Mouse (Mus musculus): ENCODE measurements at regions not wholly inside any gene's neighbourhood (a gene's known extent, or its start where the extent isn't known, plus 50 kb on each side); places are given as distances from the start of the nearest gene placed in this dataset.
A peak's percentile ranks its signal among the peaks of the same experiment; 100 is the strongest.

GRCm38 (mm10) chr3:143134528-143134927, 252.7 kb upstream of the Pkn2 start:
- Histone ChIP-seq H3K4me1 (replicated peaks; ENCODE audit: control insufficient read depth, insufficient read depth, low read length) (no peaks in the 10 kb centered on the region), H3K27ac (ENCODE audit: low read depth, low read length) (no peak overlapping the region), H3K4me3 (ENCODE audit: low read depth, low read length) (no peak overlapping the region), H3K9ac (ENCODE audit: low read depth, low read length) (no peak overlapping the region), H3K36me3 (ENCODE audit: control insufficient read depth, insufficient read depth) (no peaks in the 10 kb centered on the region), H3K4me2 (replicated peaks; ENCODE audit: low read depth) (no peak overlapping the region), H3K9me3 (ENCODE audit: control insufficient read depth) (no peaks in the 10 kb centered on the region), H3K27me3 (replicated peaks; ENCODE audit: control insufficient read depth, insufficient read depth, low read length) (no peaks in the 10 kb centered on the region)
- no peak for ATAC-seq
- WGBS, result 78% methylated on average over 2 of the region's 2 CpGs
- TF ChIP-seq CTCF (IDR thresholded peaks at IDR 0.05; ENCODE audit: low read depth), result no peak

- Histone ChIP-seq H3K9me3 (ENCODE audit: control insufficient read depth) (no peaks in the 10 kb centered on the region), H3K4me3 (ENCODE audit: low read depth, low read length) (no peak overlapping the region), H3K4me2 (replicated peaks; ENCODE audit: low read depth) (no peak overlapping the region), H3K27ac (ENCODE audit: low read depth, low read length) (no peak overlapping the region), H3K4me1 (replicated peaks; ENCODE audit: control insufficient read depth, insufficient read depth, low read length) (no peaks in the 10 kb centered on the region), H3K27me3 (replicated peaks; ENCODE audit: control insufficient read depth, insufficient read depth, low read length) (no peaks in the 10 kb centered on the region), H3K36me3 (ENCODE audit: control insufficient read depth, insufficient read depth) (no peaks in the 10 kb centered on the region), H3K9ac (ENCODE audit: low read depth, low read length) (no peak overlapping the region)
- TF ChIP-seq CTCF (IDR thresholded peaks at IDR 0.05; ENCODE audit: low read depth), result no peak
- ATAC-seq, result no peak
- WGBS, result 57% methylated on average over 13 of the region's 13 CpGs
Measured at GRCm38 (mm10) chr3:143107733-143108291, 226.0 kb upstream of the Pkn2 start.

DNA sequence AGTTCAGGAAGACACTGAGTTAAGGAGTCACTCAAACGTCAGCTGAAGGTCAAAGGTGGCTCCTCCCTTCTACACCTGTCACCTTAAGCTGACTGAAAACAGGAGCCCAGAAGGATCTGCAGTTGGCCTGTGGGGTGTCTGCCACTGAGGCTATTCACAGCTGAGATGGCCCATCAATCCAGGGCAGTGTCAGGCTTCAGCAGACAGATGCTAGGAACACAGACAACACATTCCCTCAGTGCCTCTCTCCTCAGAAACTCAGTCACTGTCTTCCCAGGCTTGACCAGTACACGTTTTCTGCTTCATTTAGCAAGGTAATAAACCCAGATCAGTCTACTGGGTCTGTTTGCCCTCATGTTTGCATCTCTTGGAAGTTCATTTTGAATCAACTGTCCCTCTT, 222.9 kb upstream of the Pkn2 start:
- no peaks in the 10 kb centered on the region for H3K9me3 ChIP-seq (ENCODE audit: control insufficient read depth)
- WGBS, result 52% methylated on average over 2 of the region's 2 CpGs
- H3K4me1 ChIP-seq (replicated peaks; ENCODE audit: control insufficient read depth, insufficient read depth, low read length), result no peaks in the 10 kb centered on the region
- H3K27ac ChIP-seq (ENCODE audit: low read depth, low read length), result no peak overlapping the region
- no peaks in the 10 kb centered on the region for H3K36me3 ChIP-seq (ENCODE audit: control insufficient read depth, insufficient read depth)
- no peaks in the 10 kb centered on the region; the same call in 1 of the 2 replicates for H3K27me3 ChIP-seq (replicated peaks; ENCODE audit: control insufficient read depth, insufficient read depth, low read length)
- no peak overlapping the region for H3K4me2 ChIP-seq (replicated peaks; ENCODE audit: low read depth)
- H3K9ac ChIP-seq (ENCODE audit: low read depth, low read length), result no peak overlapping the region
- no peak overlapping the region for H3K4me3 ChIP-seq (ENCODE audit: low read depth, low read length)
- ATAC-seq, result no peak
- TF ChIP-seq CTCF (IDR thresholded peaks at IDR 0.05; ENCODE audit: low read depth), result no peak

- Histone ChIP-seq H3K36me3 (ENCODE audit: control insufficient read depth, insufficient read depth) (no peaks in the 10 kb centered on the region), H3K9ac (ENCODE audit: low read depth, low read length) (no peak overlapping the region), H3K27ac (ENCODE audit: low read depth, low read length) (no peak overlapping the region), H3K4me3 (ENCODE audit: low read depth, low read length) (no peak overlapping the region), H3K4me1 (replicated peaks; ENCODE audit: control insufficient read depth, insufficient read depth, low read length) (no peaks in the 10 kb centered on the region), H3K9me3 (ENCODE audit: control insufficient read depth) (no peaks in the 10 kb centered on the region), H3K27me3 (replicated peaks; ENCODE audit: control insufficient read depth, insufficient read depth, low read length) (no peaks in the 10 kb centered on the region; the same call in 1 of the 2 replicates), H3K4me2 (replicated peaks; ENCODE audit: low read depth) (no peak overlapping the region)
- 20% methylated on average over 3 of the region's 3 CpGs for WGBS
- ATAC-seq, result peak; percentile 53; the same call in 1 of the 2 replicates
- TF ChIP-seq CTCF (IDR thresholded peaks at IDR 0.05; ENCODE audit: low read depth), result no peak
Measured at GRCm38 (mm10) chr3:143103333-143103732, 221.5 kb upstream of the Pkn2 start.

- no peak; the same call in 1 of the 2 replicates for ATAC-seq
- no peak for TF ChIP-seq CTCF (IDR thresholded peaks at IDR 0.05; ENCODE audit: low read depth)
- peak overlapping the region; percentile 45 for H3K4me3 ChIP-seq (ENCODE audit: low read depth, low read length)
- WGBS, result 4% methylated on average over 59 of the region's 59 CpGs
- peak overlapping the region; percentile 75 for H3K4me2 ChIP-seq (replicated peaks; ENCODE audit: low read depth)
- H3K4me1 ChIP-seq (replicated peaks; ENCODE audit: control insufficient read depth, insufficient read depth, low read length), result no peaks in the 10 kb centered on the region
- H3K9ac ChIP-seq (ENCODE audit: low read depth, low read length), result peak overlapping the region; percentile 41; the same call in 1 of the 2 replicates
- H3K9me3 ChIP-seq (ENCODE audit: control insufficient read depth), result no peaks in the 10 kb centered on the region
- peak overlapping the region; percentile 41; the same call in 1 of the 2 replicates for H3K27ac ChIP-seq (ENCODE audit: low read depth, low read length)
- no peaks in the 10 kb centered on the region for H3K36me3 ChIP-seq (ENCODE audit: control insufficient read depth, insufficient read depth)
- no peaks in the 10 kb centered on the region; the same call in 1 of the 2 replicates for H3K27me3 ChIP-seq (replicated peaks; ENCODE audit: control insufficient read depth, insufficient read depth, low read length)
Measured at GRCm38 (mm10) chr3:143100810-143101645, 219.2 kb upstream of the Pkn2 start.

DNA sequence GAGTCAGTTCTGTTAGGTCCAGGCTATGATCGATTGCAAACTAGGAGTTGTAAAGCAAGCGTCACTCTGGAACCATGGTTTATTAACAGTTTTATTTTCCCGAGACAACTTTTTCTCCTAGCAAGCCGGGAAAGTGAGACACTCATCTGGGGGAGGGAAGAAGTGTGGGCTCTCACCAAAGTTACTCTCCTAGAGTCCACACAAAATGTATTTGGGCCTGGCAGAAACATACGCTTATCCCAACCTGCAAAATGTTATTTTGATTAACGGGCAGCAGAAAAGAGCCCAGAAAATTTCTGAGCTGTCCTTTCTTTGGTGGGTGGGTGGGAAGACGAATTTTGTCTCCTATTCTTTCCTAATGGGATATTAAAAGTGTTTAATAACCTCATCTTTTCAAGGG, 218.4 kb upstream of the Pkn2 start:
- no peak overlapping the region for H3K27ac ChIP-seq (ENCODE audit: low read depth, low read length)
- no peaks in the 10 kb centered on the region for H3K36me3 ChIP-seq (ENCODE audit: control insufficient read depth, insufficient read depth)
- ATAC-seq, result no peak
- peak overlapping the region; percentile 75 for H3K4me2 ChIP-seq (replicated peaks; ENCODE audit: low read depth)
- peak overlapping the region; percentile 45; the same call in 1 of the 2 replicates for H3K4me3 ChIP-seq (ENCODE audit: low read depth, low read length)
- no peak for TF ChIP-seq CTCF (IDR thresholded peaks at IDR 0.05; ENCODE audit: low read depth)
- H3K9me3 ChIP-seq (ENCODE audit: control insufficient read depth), result no peaks in the 10 kb centered on the region
- whole genome bisulfite sequencing, result 55% methylated on average over 7 of the region's 7 CpGs
- no peak overlapping the region for H3K9ac ChIP-seq (ENCODE audit: low read depth, low read length)
- no peaks in the 10 kb centered on the region for H3K4me1 ChIP-seq (replicated peaks; ENCODE audit: control insufficient read depth, insufficient read depth, low read length)
- no peaks in the 10 kb centered on the region; the same call in 1 of the 2 replicates for H3K27me3 ChIP-seq (replicated peaks; ENCODE audit: control insufficient read depth, insufficient read depth, low read length)
